Mouse (Mus musculus) cerebral cortex, adult 2 months (tissue): Measurements from ENCODE around the gene Slc12a8.

ENCODE experiments used
- WGBS: fragments of 180-500 bp; shearing (Covaris S2); methylation state at CpG from one replicate; pipeline ENCODE4 v1.1.7; 2018; 5-methylcytosine and 5-hydroxymethylcytosine counted together

Gene Slc12a8

GRCm38 (mm10) chr16:33584455-33585082 lies 67.4 kb downstream of the Slc12a8 start:
- 31% methylated on average over 13 of the region's 13 CpGs for WGBS

DNA sequence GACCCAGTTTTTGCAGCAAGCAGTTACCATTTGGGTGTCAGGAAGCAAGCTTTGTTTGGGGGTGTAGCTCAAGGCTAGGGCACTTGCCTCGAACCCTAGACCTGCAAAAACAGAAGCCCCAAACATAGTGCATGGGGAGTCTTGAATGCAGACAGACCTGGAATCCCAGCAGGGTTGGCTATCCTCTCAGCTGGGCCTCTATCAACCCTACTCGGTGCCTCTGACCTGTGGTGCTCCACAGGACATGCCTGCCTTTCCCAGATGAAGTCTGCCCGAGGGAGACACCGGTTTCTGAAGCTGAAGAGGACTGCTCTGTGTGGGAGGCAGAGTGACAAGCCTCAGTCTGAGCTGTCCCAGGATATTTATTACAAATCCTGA lies 67.9 kb downstream of the Slc12a8 start:
- WGBS, result 54% methylated on average over 4 of the region's 4 CpGs

GRCm38 (mm10) chr16:33587283-33588127 lies 70.4 kb downstream of the Slc12a8 start:
- WGBS, result 77% methylated on average over 16 of the region's 16 CpGs

DNA sequence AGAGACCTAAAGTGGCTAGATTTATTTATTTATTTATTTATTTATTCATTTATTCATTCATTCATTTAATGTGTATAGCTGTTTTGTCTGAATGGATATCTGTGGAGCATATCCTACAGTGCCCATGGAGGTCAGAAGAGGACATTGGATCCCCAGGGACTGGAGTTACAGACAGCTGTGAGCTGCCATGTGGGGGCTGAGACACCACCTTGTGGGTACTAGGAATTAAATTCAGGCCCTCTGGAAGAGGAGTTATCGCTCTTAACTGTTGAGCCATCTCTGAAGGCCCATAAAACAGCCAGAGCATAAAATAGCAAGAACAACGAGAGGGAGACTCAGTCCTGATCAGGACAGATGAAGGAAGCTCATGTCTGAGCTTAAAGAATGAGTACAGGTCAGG lies 71.7 kb downstream of the Slc12a8 start:
- 92% methylated on average over 2 of the region's 2 CpGs for whole genome bisulfite sequencing

DNA sequence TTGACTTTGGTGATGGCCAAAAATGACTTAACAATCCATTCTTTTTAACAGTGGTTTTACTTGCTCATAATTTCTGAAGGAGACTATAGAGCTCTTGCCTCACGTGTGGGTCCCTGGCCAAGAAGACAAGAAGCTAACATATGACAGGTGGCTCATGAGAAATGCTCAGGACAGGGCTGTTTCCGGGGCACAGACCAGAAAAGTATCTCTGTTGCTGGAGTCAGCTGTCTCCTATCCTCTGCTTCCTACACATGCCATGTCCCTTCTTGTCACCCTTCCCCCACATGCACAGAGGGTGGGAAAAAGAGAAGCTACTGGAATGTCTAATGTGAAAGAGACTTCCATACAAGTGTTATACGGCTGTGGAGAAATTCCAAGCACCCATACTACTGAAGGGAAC lies 73.3 kb downstream of the Slc12a8 start:
- 92% methylated on average over 3 of the region's 3 CpGs for WGBS

- 62% methylated on average over 10 of the region's 10 CpGs for whole genome bisulfite sequencing
Measured at GRCm38 (mm10) chr16:33591390-33592067, 74.4 kb downstream of the Slc12a8 start.

- 85% methylated on average over 5 of the region's 5 CpGs for WGBS
Measured at GRCm38 (mm10) chr16:33592286-33592685, 75.2 kb downstream of the Slc12a8 start.

DNA sequence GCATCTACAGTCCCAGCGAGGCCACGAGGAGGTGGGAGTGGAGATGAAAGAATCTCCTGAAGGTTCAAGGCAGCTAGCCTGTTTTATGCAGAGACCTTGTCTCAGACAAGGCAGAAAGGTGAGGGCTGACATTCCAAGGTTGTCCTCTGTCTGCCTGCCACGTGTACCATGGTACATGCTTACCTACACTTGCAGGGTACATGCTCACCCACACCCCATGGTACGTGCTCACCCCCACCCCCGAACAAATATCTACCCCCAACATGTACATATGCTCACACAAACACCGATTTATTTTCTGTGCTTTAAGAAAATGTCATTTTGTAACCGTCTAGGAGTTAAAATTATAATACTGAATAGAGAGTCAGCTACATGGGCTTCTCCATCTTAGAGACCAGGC lies 76.3 kb downstream of the Slc12a8 start:
- 76% methylated on average over 7 of the region's 7 CpGs for WGBS

DNA sequence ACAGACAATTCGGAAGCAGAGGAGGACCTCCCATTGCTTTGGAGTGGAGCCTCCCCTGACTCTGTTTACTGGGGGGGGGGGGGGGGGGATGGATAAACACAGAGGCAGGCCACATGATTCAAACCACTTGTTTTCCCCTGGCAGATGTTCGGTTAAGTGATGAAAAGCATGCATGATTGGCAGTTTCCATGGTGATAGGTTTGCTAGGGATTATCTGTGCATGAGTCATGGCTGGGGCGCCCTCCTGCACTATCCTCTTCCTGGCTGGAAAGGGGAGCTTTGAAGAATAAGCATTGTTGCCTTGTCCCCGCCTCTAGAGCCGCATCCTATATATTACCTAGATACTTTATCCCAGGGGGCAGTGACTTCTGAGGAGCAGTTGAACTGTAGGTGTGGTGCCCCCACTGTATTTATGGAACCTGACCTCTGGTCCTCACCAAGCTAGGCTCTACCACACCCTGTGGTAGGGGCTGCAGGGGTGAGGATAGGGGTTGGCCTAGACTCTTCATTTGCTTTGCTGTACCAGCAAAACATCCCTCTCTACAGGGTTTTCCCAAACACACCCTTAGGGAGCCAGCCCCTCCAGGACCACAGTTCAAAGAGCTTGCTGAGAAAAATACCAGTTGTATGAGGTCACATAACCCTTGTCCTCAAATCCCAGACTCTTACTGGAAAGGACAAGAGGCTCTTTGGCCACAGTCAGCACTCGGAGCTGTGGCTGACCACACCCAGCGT lies 77.1 kb downstream of the Slc12a8 start:
- 68% methylated on average over 7 of the region's 7 CpGs for WGBS

- WGBS, result 94% methylated on average over 6 of the region's 6 CpGs
Measured at GRCm38 (mm10) chr16:33595235-33595769, 78.2 kb downstream of the Slc12a8 start.

- WGBS, result 93% methylated on average over 4 of the region's 4 CpGs
Measured at GRCm38 (mm10) chr16:33596213-33596612, 79.1 kb downstream of the Slc12a8 start.

DNA sequence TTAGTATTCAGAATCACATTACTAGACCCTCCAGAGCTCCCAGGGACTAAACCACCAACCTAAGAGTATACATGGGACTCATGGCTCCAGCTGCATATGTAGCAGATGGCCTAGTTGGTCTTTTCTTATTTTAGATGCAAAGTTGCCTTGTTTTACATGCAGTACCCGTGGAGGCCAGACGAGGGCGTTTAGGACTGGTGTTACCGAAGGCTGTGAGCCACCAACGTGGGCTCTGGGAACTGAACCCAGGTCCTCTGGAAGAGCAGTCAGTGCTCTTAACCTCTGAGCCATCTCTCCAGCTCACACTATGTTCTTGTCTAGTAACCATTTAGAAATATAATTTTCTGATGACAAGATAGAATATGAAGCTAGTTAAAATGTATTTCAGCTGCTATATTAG lies 83.1 kb downstream of the Slc12a8 start:
- WGBS, result 29% methylated on average over 5 of the region's 5 CpGs

- 95% methylated on average over 8 of the region's 8 CpGs for WGBS
Measured at GRCm38 (mm10) chr16:33601299-33601698, 84.2 kb downstream of the Slc12a8 start.

DNA sequence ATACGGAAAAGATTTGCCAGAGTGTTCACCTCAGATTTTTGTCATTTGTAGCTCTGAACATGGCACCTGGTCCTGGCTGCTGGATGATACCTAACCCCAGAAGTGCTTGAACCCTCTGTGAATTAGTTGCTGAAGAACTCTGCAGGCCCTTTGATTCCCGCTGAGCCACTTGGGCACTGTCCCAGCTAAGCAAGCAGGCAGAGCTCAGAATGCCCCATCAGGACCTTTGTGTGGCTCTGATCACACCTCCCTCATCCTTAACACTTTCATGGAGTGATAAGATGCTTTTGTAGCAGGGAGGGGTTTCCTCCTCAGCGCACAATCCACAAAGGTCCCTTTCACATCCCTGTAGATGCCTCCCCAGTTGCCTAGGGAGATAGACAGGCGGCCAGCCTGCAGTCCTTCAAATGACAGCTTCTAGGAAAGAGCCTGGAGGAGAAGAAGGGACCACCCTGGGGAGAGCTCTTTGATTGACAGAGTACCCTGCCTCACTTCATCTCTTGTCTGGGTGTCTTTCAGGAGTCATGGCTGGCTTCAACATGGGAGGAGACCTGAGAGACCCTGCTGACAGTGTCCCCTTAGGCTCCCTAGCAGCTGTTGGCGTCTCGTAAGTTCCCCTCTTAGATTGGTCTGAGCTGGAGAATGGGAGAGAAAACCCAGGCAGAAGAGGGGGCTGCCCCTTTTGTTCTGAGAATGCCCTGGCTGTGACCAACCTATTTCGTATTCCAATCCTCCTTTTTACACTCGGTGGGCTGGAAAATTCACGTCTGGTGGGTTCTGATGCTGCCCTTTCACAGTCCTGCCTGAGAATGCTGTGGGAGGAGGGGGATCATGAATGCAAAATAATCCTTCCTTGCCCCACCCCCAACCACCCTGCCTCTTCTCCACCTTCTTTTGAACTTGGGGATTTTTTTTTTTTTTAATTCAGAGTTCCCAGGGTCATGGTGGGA lies 88.8 kb downstream of the Slc12a8 start:
- WGBS, result 70% methylated on average over 9 of the region's 9 CpGs

- WGBS, result 53% methylated on average over 8 of the region's 8 CpGs
Measured at GRCm38 (mm10) chr16:33606691-33607532, 89.8 kb downstream of the Slc12a8 start.

- 77% methylated on average over 2 of the region's 2 CpGs for WGBS
Measured at GRCm38 (mm10) chr16:33609554-33609953, 92.4 kb downstream of the Slc12a8 start.

DNA sequence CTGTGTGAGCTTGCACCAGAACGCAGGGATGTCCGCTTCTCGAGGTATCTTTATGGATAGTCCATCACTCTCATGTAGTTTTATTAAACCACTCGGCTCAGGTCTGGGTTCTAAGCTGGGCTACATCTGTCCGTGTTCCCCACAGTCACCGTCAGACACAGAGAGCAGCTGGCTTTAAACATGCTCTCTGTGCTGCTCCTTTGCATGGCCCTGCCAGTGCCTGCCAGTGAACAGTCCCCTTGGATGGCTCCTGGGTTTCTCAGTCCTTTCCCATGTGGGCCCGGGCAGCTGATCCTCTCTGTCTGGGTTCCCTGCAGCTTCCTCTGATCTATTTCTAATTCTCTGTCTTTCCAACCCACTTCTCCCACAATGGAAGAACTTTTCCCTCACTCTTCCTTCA lies 93.3 kb downstream of the Slc12a8 start:
- WGBS, result 84% methylated on average over 7 of the region's 7 CpGs

- 85% methylated on average over 8 of the region's 8 CpGs for WGBS
Measured at GRCm38 (mm10) chr16:33611291-33611690, 94.2 kb downstream of the Slc12a8 start.

GRCm38 (mm10) chr16:33612056-33612770 lies 95.1 kb downstream of the Slc12a8 start:
- 65% methylated on average over 6 of the region's 6 CpGs for WGBS
